Mouse (Mus musculus): ENCODE data around the gene Xrra1.

DNA sequence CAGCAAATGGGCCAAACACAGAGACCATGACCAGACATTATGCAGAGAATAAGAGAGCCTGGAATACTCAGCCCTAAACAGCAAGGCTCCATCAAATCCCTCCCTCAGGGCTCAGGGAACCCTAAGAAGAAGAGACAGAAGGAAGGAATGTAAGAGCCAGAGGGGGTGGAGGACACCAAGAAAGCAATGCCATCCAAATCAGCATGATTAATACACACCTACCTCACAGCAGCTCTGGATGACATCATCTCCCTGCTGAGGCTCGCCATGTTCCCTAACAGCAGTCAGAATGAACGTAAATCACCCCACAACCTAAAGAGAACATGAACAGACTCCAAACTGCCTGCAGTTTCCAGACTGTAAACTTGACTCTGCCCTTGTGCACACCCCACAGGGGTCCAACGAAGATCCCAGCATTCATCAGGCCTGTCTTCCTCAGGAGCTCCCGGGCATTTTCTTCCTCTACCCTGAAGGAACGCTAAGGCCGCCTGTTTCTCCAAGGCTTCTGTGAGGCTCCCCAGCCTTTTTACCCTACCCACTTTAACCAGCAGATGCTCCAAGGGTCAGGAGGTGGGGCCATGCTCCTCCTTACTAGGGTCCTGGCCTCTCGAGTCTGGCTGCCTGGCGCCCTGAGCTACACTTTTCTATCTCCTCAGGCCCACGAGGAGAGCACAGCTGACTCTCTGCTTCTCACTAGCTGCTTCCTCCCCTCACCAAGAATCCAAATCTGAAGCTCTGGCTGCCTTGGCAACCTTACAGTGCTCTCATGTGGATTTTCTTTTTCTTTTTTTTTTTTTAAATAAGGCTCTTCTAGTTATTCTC, 106.3 kb downstream of the Xrra1 start:
- TF ChIP-seq CTCF (IDR thresholded peaks at IDR 0.05; ENCODE audit: extremely low read depth, insufficient read depth, low read length) (no peak), POLR2A (IDR thresholded peaks at IDR 0.05; ENCODE audit: extremely low read depth, insufficient read depth, low read length) (peak; percentile 67)

Data from cortical plate, adult 2 months (tissue).